Mouse (Mus musculus) hindlimb bud, embryonic 11.5 days (tissue): ENCODE results near the gene Ak8.
A peak's percentile ranks its signal among the peaks of the same experiment; 100 is the strongest.

Experiments used
- DNase-seq: peaks from one replicate; pipeline ENCODE4 v3.0.0-alpha.2; 2012; ENCODE audit warnings: low read depth, low spot score; ENCODE audit errors: extremely low spot score

Ak8 gene

GRCm38 (mm10) chr2:28792931-28793610 is 93.1 kb downstream of the Ak8 start:
- peak; percentile 53 for DNase-seq

- DNase-seq, result no peak
Measured at GRCm38 (mm10) chr2:28794623-28795022, 94.7 kb downstream of the Ak8 start.

GRCm38 (mm10) chr2:28796298-28796697 is 96.3 kb downstream of the Ak8 start:
- no peak for DNase-seq

- no peak for DNase-seq
Measured at GRCm38 (mm10) chr2:28797490-28798106, 97.6 kb downstream of the Ak8 start.

GRCm38 (mm10) chr2:28798390-28798789 is 98.4 kb downstream of the Ak8 start:
- no peak for DNase-seq

- peak; percentile 54 for DNase-seq
Measured at GRCm38 (mm10) chr2:28799575-28799974, 99.6 kb downstream of the Ak8 start.

GRCm38 (mm10) chr2:28803406-28803805 is 103.4 kb downstream of the Ak8 start:
- DNase-seq, result no peak

GRCm38 (mm10) chr2:28808841-28809240 is 108.9 kb downstream of the Ak8 start:
- no peak for DNase-seq

GRCm38 (mm10) chr2:28810260-28811013 is 110.5 kb downstream of the Ak8 start:
- no peak for DNase-seq

GRCm38 (mm10) chr2:28818866-28819265 is 118.9 kb downstream of the Ak8 start:
- no peak for DNase-seq

- DNase-seq, result no peak
Measured at GRCm38 (mm10) chr2:28829265-28829664, 129.3 kb downstream of the Ak8 start.

- DNase-seq, result no peak
Measured at GRCm38 (mm10) chr2:28836181-28836940, 136.4 kb downstream of the Ak8 start.

- no peak for DNase-seq
Measured at GRCm38 (mm10) chr2:28839501-28840221, 139.7 kb downstream of the Ak8 start.

GRCm38 (mm10) chr2:28840222-28840951 is 140.4 kb downstream of the Ak8 start, which contains the start of the genes Gtf3c4 and Ddx31:
Gtf3c4 (minus strand) TSS chr2:28840360.
Ddx31 (plus strand) TSS chr2:28840406.
- DNase-seq, result peak; percentile 79

- no peak for DNase-seq
Measured at GRCm38 (mm10) chr2:28842042-28842441, 142.1 kb downstream of the Ak8 start.

GRCm38 (mm10) chr2:28848879-28849278 is 148.9 kb downstream of the Ak8 start:
- no peak for DNase-seq

- no peak for DNase-seq
Measured at GRCm38 (mm10) chr2:28852594-28852993, 152.6 kb downstream of the Ak8 start.

- no peak for DNase-seq
Measured at GRCm38 (mm10) chr2:28855773-28856172, 155.8 kb downstream of the Ak8 start.

GRCm38 (mm10) chr2:28859303-28859702 is 159.3 kb downstream of the Ak8 start:
- no peak for DNase-seq
